Mouse (Mus musculus): ENCODE results near the gene Tcl1b2. TPM values are rescaled to one million over a fixed set of nuclear protein-coding genes. Genes with fewer than 3 reads are reported as not detected.
"Not testable (repeated sequence)": the region's sequence is repeated elsewhere in the genome, so short reads cannot be mapped to it uniquely, and the experiment has no call there.

Tcl1b2 gene
- polyA plus RNA-seq, 1 experiment from 2014 or later: not detected

- ATAC-seq (ENCODE audit: low FRiP score): no peak
- H3K4me2 ChIP-seq: no peak overlapping the region
- 79% methylated on average over 2 of the region's 2 CpGs for WGBS
- no peak overlapping the region for H3K27ac ChIP-seq
- no peaks in the 10 kb centered on the region for H3K27me3 ChIP-seq
- no peaks in the 10 kb centered on the region for H3K4me1 ChIP-seq
- H3K4me3 ChIP-seq (replicated peaks): no peak overlapping the region
- no peaks in the 10 kb centered on the region for H3K9me3 ChIP-seq
- H3K36me3 ChIP-seq (replicated peaks): no peaks in the 10 kb centered on the region
- H3K9ac ChIP-seq: no peak overlapping the region
Measured at GRCm38 (mm10) chr12:105127607-105128006, 18.2 kb upstream of the Tcl1b2 start.

- not testable (repeated sequence) for H3K4me1 ChIP-seq; H3K36me3 ChIP-seq (replicated peaks); H3K4me3 ChIP-seq (replicated peaks); H3K27ac ChIP-seq; H3K9me3 ChIP-seq; ATAC-seq (ENCODE audit: low FRiP score); H3K27me3 ChIP-seq; H3K4me2 ChIP-seq; H3K9ac ChIP-seq
- 59% methylated on average over 3 of the region's 3 CpGs for WGBS
Measured at GRCm38 (mm10) chr12:105129494-105130205, 16.2 kb upstream of the Tcl1b2 start.

- H3K27me3 ChIP-seq; ATAC-seq (ENCODE audit: low FRiP score); H3K4me1 ChIP-seq; H3K9ac ChIP-seq; H3K9me3 ChIP-seq; H3K4me3 ChIP-seq (replicated peaks); H3K36me3 ChIP-seq (replicated peaks); H3K27ac ChIP-seq; H3K4me2 ChIP-seq: not testable (repeated sequence)
- 76% methylated on average over 2 of the region's 2 CpGs for WGBS
Measured at GRCm38 (mm10) chr12:105134167-105134566, 11.6 kb upstream of the Tcl1b2 start.

- H3K4me1 ChIP-seq; H3K4me2 ChIP-seq; H3K9me3 ChIP-seq; H3K36me3 ChIP-seq (replicated peaks); H3K27ac ChIP-seq; H3K4me3 ChIP-seq (replicated peaks); H3K27me3 ChIP-seq; H3K9ac ChIP-seq; ATAC-seq (ENCODE audit: low FRiP score): not testable (repeated sequence)
- 89% methylated on average over 4 of the region's 4 CpGs for WGBS
Measured at GRCm38 (mm10) chr12:105134826-105135225, 11.0 kb upstream of the Tcl1b2 start.

GRCm38 (mm10) chr12:105137729-105138128 is 8.1 kb upstream of the Tcl1b2 start:
- H3K27ac ChIP-seq; H3K9ac ChIP-seq; ATAC-seq (ENCODE audit: low FRiP score); H3K9me3 ChIP-seq; H3K36me3 ChIP-seq (replicated peaks); H3K4me1 ChIP-seq; H3K4me2 ChIP-seq; H3K4me3 ChIP-seq (replicated peaks); H3K27me3 ChIP-seq: not testable (repeated sequence)
- WGBS: 89% methylated on average over 1 of the region's 1 CpGs

- WGBS: 90% methylated on average over 3 of the region's 3 CpGs
- Histone ChIP-seq H3K27ac (no peak overlapping the region), H3K27me3 (no peaks in the 10 kb centered on the region), H3K4me2 (no peak overlapping the region), H3K4me3 (replicated peaks) (no peak overlapping the region), H3K36me3 (replicated peaks) (no peaks in the 10 kb centered on the region), H3K4me1 (no peaks in the 10 kb centered on the region), H3K9me3 (no peaks in the 10 kb centered on the region), H3K9ac (no peak overlapping the region)
- no peak for ATAC-seq (ENCODE audit: low FRiP score)
Measured at GRCm38 (mm10) chr12:105143096-105143495, 2.7 kb upstream of the Tcl1b2 start.

- not testable (repeated sequence) for H3K4me2 ChIP-seq; H3K4me3 ChIP-seq (replicated peaks); H3K27me3 ChIP-seq; H3K4me1 ChIP-seq; H3K9me3 ChIP-seq; H3K9ac ChIP-seq; H3K27ac ChIP-seq; H3K36me3 ChIP-seq (replicated peaks); ATAC-seq (ENCODE audit: low FRiP score)
- WGBS: 71% methylated on average over 1 of the region's 1 CpGs
Measured at GRCm38 (mm10) chr12:105144928-105145327, 886 bp upstream of the Tcl1b2 start.

- not testable (repeated sequence) for H3K9ac ChIP-seq; H3K27me3 ChIP-seq; H3K36me3 ChIP-seq (replicated peaks); H3K4me3 ChIP-seq (replicated peaks); H3K9me3 ChIP-seq; H3K27ac ChIP-seq; H3K4me2 ChIP-seq; H3K4me1 ChIP-seq; ATAC-seq (ENCODE audit: low FRiP score)
- 81% methylated on average over 4 of the region's 4 CpGs for WGBS
Measured at GRCm38 (mm10) chr12:105155286-105155685, 9.5 kb downstream of the Tcl1b2 start.

- Histone ChIP-seq H3K9me3 (no peaks in the 10 kb centered on the region), H3K4me1 (no peaks in the 10 kb centered on the region), H3K4me2 (no peak overlapping the region), H3K36me3 (replicated peaks) (no peaks in the 10 kb centered on the region), H3K27me3 (no peaks in the 10 kb centered on the region), H3K4me3 (replicated peaks) (no peak overlapping the region), H3K9ac (no peak overlapping the region), H3K27ac (no peak overlapping the region)
- no peak for ATAC-seq (ENCODE audit: low FRiP score)
- WGBS: 91% methylated on average over 6 of the region's 6 CpGs
Measured at GRCm38 (mm10) chr12:105158842-105159241, 13.0 kb downstream of the Tcl1b2 start.

GRCm38 (mm10) chr12:105159390-105159789 is 13.6 kb downstream of the Tcl1b2 start, which contains the start of gene Tcl1b1:
Gene Tcl1b1, plus strand, starts transcription at chr12:105159690.
- no peak within 1 kb of the TSS for H3K4me2 ChIP-seq
- no peaks in the 10 kb centered on the region for H3K9me3 ChIP-seq
- H3K4me1 ChIP-seq: no peaks in the 10 kb centered on the region
- 85% methylated on average over 4 of the region's 4 CpGs for WGBS
- no peaks in the 10 kb centered on the region for H3K27me3 ChIP-seq
- ATAC-seq (ENCODE audit: low FRiP score): no peak
- H3K36me3 ChIP-seq (replicated peaks): no peaks in the 10 kb centered on the region
- no peak within 1 kb of the TSS for H3K9ac ChIP-seq
- no peak within 1 kb of the TSS for H3K4me3 ChIP-seq (replicated peaks)
- no peak within 1 kb of the TSS for H3K27ac ChIP-seq

GRCm38 (mm10) chr12:105166734-105167133 is 20.9 kb downstream of the Tcl1b2 start:
- no peak for ATAC-seq (ENCODE audit: low FRiP score)
- H3K9ac ChIP-seq: no peak overlapping the region
- H3K4me2 ChIP-seq: no peak overlapping the region
- no peaks in the 10 kb centered on the region for H3K9me3 ChIP-seq
- no peaks in the 10 kb centered on the region for H3K36me3 ChIP-seq (replicated peaks)
- no peak overlapping the region for H3K4me3 ChIP-seq (replicated peaks)
- H3K27ac ChIP-seq: no peak overlapping the region
- H3K4me1 ChIP-seq: no peaks in the 10 kb centered on the region
- 0 out of 2 replicates have a peak, but pooled peaks cover 4% of the 10 kb centered on the region for H3K27me3 ChIP-seq
- 77% methylated on average over 3 of the region's 3 CpGs for WGBS

GRCm38 (mm10) chr12:105173366-105173765 is 27.6 kb downstream of the Tcl1b2 start:
- 80% methylated on average over 2 of the region's 2 CpGs for WGBS
- no peak for ATAC-seq (ENCODE audit: low FRiP score)
- Histone ChIP-seq H3K9me3 (no peaks in the 10 kb centered on the region), H3K4me3 (replicated peaks) (no peak overlapping the region), H3K4me2 (no peak overlapping the region), H3K4me1 (no peaks in the 10 kb centered on the region), H3K27me3 (0 out of 2 replicates have a peak, but pooled peaks cover 4% of the 10 kb centered on the region), H3K27ac (no peak overlapping the region), H3K9ac (no peak overlapping the region), H3K36me3 (replicated peaks) (no peaks in the 10 kb centered on the region)

GRCm38 (mm10) chr12:105174318-105174717 is 28.5 kb downstream of the Tcl1b2 start:
- H3K4me2 ChIP-seq; ATAC-seq (ENCODE audit: low FRiP score); H3K4me1 ChIP-seq; H3K9ac ChIP-seq; H3K4me3 ChIP-seq (replicated peaks); H3K9me3 ChIP-seq; H3K27ac ChIP-seq; H3K27me3 ChIP-seq; H3K36me3 ChIP-seq (replicated peaks): not testable (repeated sequence)
- 38% methylated on average over 2 of the region's 2 CpGs for whole genome bisulfite sequencing

Data from forebrain, embryonic 12.5 days (tissue).